Mouse (Mus musculus) Patski (cell line): ENCODE data around the gene Vmn2r10. TPM values are rescaled to one million over a fixed set of nuclear protein-coding genes. Genes with fewer than 3 reads are reported as not detected.
"Not testable (repeated sequence)": the region's sequence is repeated elsewhere in the genome, so short reads cannot be mapped to it uniquely, and the experiment has no call there.

Experiments
- ATAC-seq: fragments of 100-300 bp; one replicate; pipeline ENCODE4 v1.8.0; 2021
- CTCF ChIA-PET: fragments of 350-600 bp; sonication (Branson Sonifier 250); formaldehyde crosslinking; loops from one replicate; lab custom pipeline; 2022; ENCODE audit warnings: inconsistent platforms; lab: Charles Lee
- POLR2A ChIA-PET: fragments of 350-600 bp; sonication (Branson Sonifier 250); formaldehyde crosslinking; loops from one replicate; lab custom pipeline; 2022; ENCODE audit warnings: antibody characterized with exemption, inconsistent platforms; lab: Charles Lee
- DNase-seq: peaks from one replicate; pipeline ENCODE4 v3.0.0-alpha.2; 2011; ENCODE audit warnings: low read depth, low spot score
- H3K27me3 ChIP-seq: fragments of 371-371 bp; one replicate; pipeline ENCODE4 v1.5.1; 2021
- CTCF ChIP-seq: fragments of 100-300 bp; IDR thresholded peaks from one replicate; pipeline ENCODE4 v1.5.1; 2021
- in situ Hi-C: fragments of 300-500 bp; cut with MboI; formaldehyde crosslinking; loops from 3 replicates; pipeline ENCODE4 v1.11.1; 2018; ENCODE audit warnings: low pct_unique_long_range_greater_than_20kb, mixed read lengths
- polyA plus RNA-seq: library from polyadenylated mRNA; unstranded; gene quantifications from one replicate; pipeline ENCODE4 v1.2.3, GENCODE M21; 2021

Vmn2r10 gene
- not detected for polyA plus RNA-seq

DNA sequence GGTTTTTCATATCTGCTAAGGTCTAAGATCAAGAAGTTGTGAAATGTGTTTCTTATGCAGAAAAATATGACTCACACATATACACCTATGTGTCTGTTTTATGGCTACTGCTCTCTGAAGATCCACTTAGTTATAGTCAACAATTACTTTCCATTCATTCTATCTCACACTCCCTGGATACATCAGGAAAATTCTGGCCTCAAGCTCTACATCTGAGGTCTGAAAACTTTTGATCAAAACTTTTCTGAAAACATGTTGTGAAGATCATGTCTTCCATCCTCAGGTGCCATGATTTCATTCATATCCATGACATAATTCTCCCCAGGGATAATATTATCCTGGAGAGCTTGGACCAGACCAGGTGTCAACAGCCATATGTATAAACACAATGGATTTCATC is at the start of gene Vmn2r10:
Gene Vmn2r10, minus strand, starts transcription at position 101 of the 400 bp plus-strand sequence.
- CTCF ChIA-PET, H3K27me3 ChIP-seq, POLR2A ChIA-PET: not testable (repeated sequence)

DNA sequence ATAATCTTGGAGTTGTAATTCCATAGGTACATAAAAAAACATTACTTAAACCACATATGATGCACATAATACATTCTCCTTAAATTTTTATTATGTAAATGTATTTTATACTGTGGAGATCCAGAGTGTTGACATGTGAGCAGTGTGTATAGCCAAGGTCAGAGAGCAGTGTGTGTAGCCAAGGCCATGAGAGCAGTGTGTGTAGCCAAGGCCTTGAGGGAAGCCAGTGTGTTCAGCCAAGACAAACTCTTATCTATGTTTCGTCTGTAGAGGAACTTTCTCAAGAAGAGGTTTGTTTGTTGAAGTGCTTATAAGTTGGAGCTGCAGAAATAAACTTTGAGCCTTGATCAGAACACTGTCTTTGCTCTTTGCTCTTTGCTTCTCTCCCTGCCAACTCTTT is 49.0 kb upstream of the Vmn2r10 start:
- in situ Hi-C loops, result no loop called here
- no peaks in the 10 kb centered on the region for H3K27me3 ChIP-seq
- ATAC-seq (no peak), DNase-seq (no peak)
- TF ChIP-seq CTCF, result no peak
- ChIA-PET CTCF (no interaction called here), POLR2A (no interaction called here)

More for the DNA sequence above, at the start of gene Vmn2r10:
- in situ Hi-C loops, ATAC-seq, DNase-seq: not testable (repeated sequence)

DNA sequence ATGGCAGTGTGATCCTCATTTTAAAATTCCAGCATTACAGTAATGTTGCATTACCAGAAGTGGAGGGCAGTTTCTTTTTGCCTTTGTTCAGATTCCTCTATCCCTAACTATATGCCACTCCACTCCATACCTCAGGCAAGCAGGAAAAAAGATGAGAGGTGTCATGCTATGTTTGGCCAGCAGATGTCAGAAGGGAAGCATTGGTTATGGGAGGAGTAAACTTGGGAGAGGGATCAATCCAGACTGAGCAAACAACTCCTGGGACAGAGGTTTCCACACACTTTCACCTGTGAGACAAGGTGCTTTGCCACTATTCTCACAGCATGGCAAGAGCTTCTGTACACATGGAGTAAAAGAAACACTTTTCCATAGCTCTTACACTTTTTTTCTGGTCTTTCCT is 26.3 kb upstream of the Vmn2r10 start:
- no peaks in the 10 kb centered on the region for H3K27me3 ChIP-seq
- POLR2A ChIA-PET, result no interaction called here
- CTCF ChIA-PET, result no interaction called here
- no peak for DNase-seq
- peak; percentile 50 for TF ChIP-seq CTCF
- in situ Hi-C loops, result no loop called here
- ATAC-seq, result peak; percentile 65

DNA sequence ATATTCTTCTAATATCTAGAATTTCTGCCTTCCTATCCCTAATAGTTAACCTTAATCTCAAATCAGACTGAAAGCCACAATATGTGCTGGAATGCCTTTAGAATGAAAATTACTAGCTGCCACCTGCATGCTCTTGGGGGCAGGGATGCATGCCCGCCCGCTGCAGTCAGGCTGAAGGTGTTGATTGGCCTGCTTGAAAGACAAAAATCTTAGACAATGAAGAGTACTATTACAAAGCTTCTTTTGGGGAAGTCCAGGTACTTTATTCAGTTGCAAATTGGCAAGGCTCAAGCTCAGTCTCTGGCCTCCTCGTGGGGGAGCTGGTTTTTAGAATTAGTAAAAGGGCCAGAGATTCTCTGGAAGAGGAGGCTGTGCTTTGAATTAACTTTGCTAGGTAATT is 17.4 kb downstream of the Vmn2r10 start:
- ChIA-PET POLR2A (no interaction called here), CTCF (no interaction called here)
- ATAC-seq, result no peak
- in situ Hi-C loops, result no loop called here
- DNase-seq, result no peak
- no peaks in the 10 kb centered on the region for H3K27me3 ChIP-seq
- no peak for TF ChIP-seq CTCF

Other genes with a start within 250 kb of the Vmn2r10 start
- gene Rnf212, start 231.5 kb downstream of the Vmn2r10 start, polyA plus RNA-seq, result not detected
- gene Tmed11, start 211.2 kb downstream of the Vmn2r10 start, polyA plus RNA-seq, result not detected
- gene Vmn2r8, start 197.7 kb downstream of the Vmn2r10 start, polyA plus RNA-seq, result not detected
- gene Vmn2r9, start 153.9 kb downstream of the Vmn2r10 start, polyA plus RNA-seq, result not detected
- gene Vmn2r11, start 53.0 kb upstream of the Vmn2r10 start, polyA plus RNA-seq, result 0.01 TPM
- not detected for gene Vmn2r12, start 91.4 kb upstream of the Vmn2r10 start, polyA plus RNA-seq
- gene Vmn2r13, start 185.7 kb upstream of the Vmn2r10 start, polyA plus RNA-seq, result 0.01 TPM
- not detected for gene Vmn2r14, start 218.2 kb upstream of the Vmn2r10 start, polyA plus RNA-seq